Comparison of ENCODE assay signal across 17 mouse cellular contexts in genomic region chr3:111402135-111402534, GRCm38 (mm10).
"Had no signal": no experiment of that assay in that cellular context is flagged by ENCODE, and none has a peak within 500 bp of the region (broad histone marks: within the 10 kb centered on the region; RNA-seq: fewer than 3 reads in every experiment).

No protein-coding gene starts in this region.

- DNase-seq: liver, embryonic 13.5 days; liver, postnatal 0 days; lung, adult 2 months; lung, postnatal 14 days; lung, postnatal 36 days; right cerebral cortex, postnatal 14 days; thymus, adult 2 months; thymus, postnatal 25 days; thymus, postnatal 4 days had no signal

- H3K4me1 ChIP-seq: liver, embryonic 13.5 days; liver, embryonic 15.5 days; lung, embryonic 15.5 days; megakaryocyte, embryonic 14.5 days; neural tube, embryonic 12.5 days; stomach, embryonic 15.5 days had no signal

- H3K27ac ChIP-seq: liver, embryonic 13.5 days; liver, embryonic 15.5 days; lung, embryonic 15.5 days; macrophage; neural tube, embryonic 12.5 days; stomach, embryonic 15.5 days; stomach, postnatal 0 days had no signal

- ATAC-seq: liver, postnatal 0 days; lung, postnatal 0 days had no signal

- H3K9me3 ChIP-seq: liver, embryonic 13.5 days; liver, embryonic 15.5 days; lung, embryonic 15.5 days; neural tube, embryonic 12.5 days; stomach, embryonic 15.5 days had no signal

- H3K9ac ChIP-seq: liver, embryonic 13.5 days; liver, embryonic 15.5 days; liver, postnatal 0 days; lung, embryonic 15.5 days; neural tube, embryonic 12.5 days; stomach, embryonic 15.5 days had no signal

- H3K27me3 ChIP-seq: liver, embryonic 13.5 days; liver, embryonic 15.5 days; lung, embryonic 15.5 days; megakaryocyte, embryonic 14.5 days; neural tube, embryonic 12.5 days; stomach, embryonic 15.5 days had no signal

- H3K36me3 ChIP-seq: liver, embryonic 13.5 days; liver, embryonic 15.5 days; lung, embryonic 15.5 days; neural tube, embryonic 12.5 days; stomach, embryonic 15.5 days had no signal

- H3K4me2 ChIP-seq: liver, embryonic 13.5 days; liver, embryonic 15.5 days; lung, embryonic 15.5 days; neural tube, embryonic 12.5 days; stomach, embryonic 15.5 days had no signal

- H3K4me3 ChIP-seq: liver, embryonic 13.5 days; liver, embryonic 15.5 days; lung, embryonic 15.5 days; megakaryocyte, embryonic 14.5 days; neural tube, embryonic 12.5 days; stomach, embryonic 15.5 days had no signal
